In genomic region chr4:43666412-43666811, GRCm38 (mm10) we compare ENCODE assay signal across 12 mouse cellular contexts. TPM values are rescaled to one million over a fixed set of nuclear protein-coding genes. Genes with fewer than 3 reads are reported as not detected.
DNase-seq lines count a peak whose midpoint lies in the region; ATAC-seq and TF ChIP-seq lines count a peak whose summit lies in the region.
"Had no signal": no experiment of that assay in that cellular context is flagged by ENCODE, and none has a peak within 500 bp of the region (broad histone marks: within the 10 kb centered on the region; RNA-seq: fewer than 3 reads in every experiment).

No protein-coding gene starts in this region.

- ATAC-seq in heart, postnatal 0 days (ENCODE audit: insufficient read depth, low read depth): no peak
- ATAC-seq in midbrain, postnatal 0 days (ENCODE audit: low FRiP score): no peak
- ATAC-seq in midbrain, embryonic 16.5 days: no peak
- ATAC-seq: liver, embryonic 12.5 days had no signal

- H3K4me3 ChIP-seq in heart, postnatal 0 days (ENCODE audit: low read depth, low read length): no peak overlapping the region
- H3K4me3 ChIP-seq in midbrain, postnatal 0 days (ENCODE audit: low read depth, low read length): no peak overlapping the region
- no peak overlapping the region for H3K4me3 ChIP-seq in midbrain, embryonic 16.5 days (ENCODE audit: low read depth, low read length)
- H3K4me3 ChIP-seq in bone marrow, adult 2 months (replicated peaks; ENCODE audit: control insufficient read depth, low read depth, low read length): no peak overlapping the region
- H3K4me3 ChIP-seq in small intestine, adult 2 months (ENCODE audit: low read depth, low read length): no peak overlapping the region
- H3K4me3 ChIP-seq: liver, embryonic 12.5 days had no signal

- 12% methylated on average over 4 of the region's 4 CpGs for WGBS in heart, postnatal 0 days
- WGBS in midbrain, postnatal 0 days: 25% methylated on average over 4 of the region's 4 CpGs
- 24% methylated on average over 4 of the region's 4 CpGs for WGBS in midbrain, embryonic 16.5 days
- 24% methylated on average over 4 of the region's 4 CpGs for WGBS in bone marrow, adult 2 months
- WGBS in small intestine, adult 2 months: 21% methylated on average over 4 of the region's 4 CpGs

- H3K4me1 ChIP-seq in heart, postnatal 0 days (ENCODE audit: control insufficient read depth, insufficient read depth): 0 out of 2 replicates have a peak, but pooled peaks cover 8% of the 10 kb centered on the region
- peaks cover 11% of the 10 kb centered on the region; the same call in 1 of the 2 replicates for H3K4me1 ChIP-seq in midbrain, postnatal 0 days (ENCODE audit: insufficient read depth, low read length)
- peaks cover 23% of the 10 kb centered on the region for H3K4me1 ChIP-seq in midbrain, embryonic 16.5 days (ENCODE audit: control insufficient read depth, insufficient read depth, low read length)
- peaks cover 1% of the 10 kb centered on the region; the same call in 1 of the 2 replicates for H3K4me1 ChIP-seq in bone marrow, adult 2 months (ENCODE audit: control insufficient read depth, insufficient read depth, low read length)
- H3K4me1 ChIP-seq in small intestine, adult 2 months (ENCODE audit: control insufficient read depth, insufficient read depth, insufficient read length, low read length): peaks cover 6% of the 10 kb centered on the region

- peak; percentile 63 for TF ChIP-seq CTCF in heart, postnatal 0 days (IDR thresholded peaks at IDR 0.05; ENCODE audit: low read depth)
- TF ChIP-seq CTCF in midbrain, postnatal 0 days (IDR thresholded peaks at IDR 0.05): peak; percentile 60
- peak; percentile 25; the same call in 1 of the 2 replicates for TF ChIP-seq CTCF in bone marrow, adult 2 months (IDR thresholded peaks at IDR 0.05; ENCODE audit: control insufficient read depth, insufficient read depth, low read length)
- TF ChIP-seq CTCF in small intestine, adult 2 months (IDR thresholded peaks at IDR 0.05; ENCODE audit: extremely low read depth, insufficient read length, insufficient replicate concordance, low read depth, low read length): peak; percentile 37; the same call in 1 of the 2 replicates

- H3K36me3 ChIP-seq in heart, postnatal 0 days (replicated peaks; ENCODE audit: control insufficient read depth, insufficient read depth, low read length): no peaks in the 10 kb centered on the region
- no peaks in the 10 kb centered on the region for H3K36me3 ChIP-seq in midbrain, postnatal 0 days (ENCODE audit: insufficient read depth, low read length)
- no peaks in the 10 kb centered on the region for H3K36me3 ChIP-seq in midbrain, embryonic 16.5 days (ENCODE audit: control insufficient read depth, insufficient read depth, low read length)
- no peaks in the 10 kb centered on the region for H3K36me3 ChIP-seq in small intestine, adult 2 months (ENCODE audit: control insufficient read depth, insufficient read depth, low read length)
- H3K36me3 ChIP-seq: liver, embryonic 12.5 days had no signal

- TF ChIP-seq EP300 in heart, postnatal 0 days (IDR thresholded peaks at IDR 0.05; ENCODE audit: low read depth): no peak

- H3K9me3 ChIP-seq in heart, postnatal 0 days (replicated peaks; ENCODE audit: control insufficient read depth, low read length): no peaks in the 10 kb centered on the region
- H3K9me3 ChIP-seq in midbrain, postnatal 0 days (ENCODE audit: low read length): no peaks in the 10 kb centered on the region
- H3K9me3 ChIP-seq in midbrain, embryonic 16.5 days (replicated peaks; ENCODE audit: control insufficient read depth, low read length, poor library complexity, severe bottlenecking): no peaks in the 10 kb centered on the region
- H3K9me3 ChIP-seq: liver, embryonic 12.5 days had no signal

- no peak overlapping the region for H3K9ac ChIP-seq in heart, postnatal 0 days (replicated peaks; ENCODE audit: low read depth, low read length)
- H3K9ac ChIP-seq in midbrain, postnatal 0 days (replicated peaks; ENCODE audit: low read length, poor library complexity, severe bottlenecking): no peak overlapping the region
- no peak overlapping the region for H3K9ac ChIP-seq in midbrain, embryonic 16.5 days (ENCODE audit: low read depth, low read length)
- H3K9ac ChIP-seq: liver, embryonic 12.5 days had no signal

- H3K27me3 ChIP-seq in heart, postnatal 0 days (ENCODE audit: control insufficient read depth, insufficient read depth, low read length): peaks cover 23% of the 10 kb centered on the region
- H3K27me3 ChIP-seq in midbrain, postnatal 0 days (ENCODE audit: insufficient read depth, low read length): peaks cover 15% of the 10 kb centered on the region
- H3K27me3 ChIP-seq in midbrain, embryonic 16.5 days (ENCODE audit: control insufficient read depth, insufficient read depth, low read depth, low read length): peaks cover 21% of the 10 kb centered on the region
- H3K27me3 ChIP-seq in small intestine, adult 2 months (ENCODE audit: control insufficient read depth, insufficient read depth, low read length): peaks cover 3% of the 10 kb centered on the region; the same call in 1 of the 2 replicates

- H3K4me2 ChIP-seq in heart, postnatal 0 days (ENCODE audit: low read depth, low read length): no peak overlapping the region
- H3K4me2 ChIP-seq in midbrain, postnatal 0 days (ENCODE audit: low read depth, low read length, poor library complexity, severe bottlenecking): no peak overlapping the region
- no peak overlapping the region for H3K4me2 ChIP-seq in midbrain, embryonic 16.5 days (ENCODE audit: low read length)
- H3K4me2 ChIP-seq: liver, embryonic 12.5 days had no signal

- no peak overlapping the region for H3K27ac ChIP-seq in heart, postnatal 0 days (ENCODE audit: low read depth)
- H3K27ac ChIP-seq in midbrain, postnatal 0 days (ENCODE audit: low read depth, low read length): no peak overlapping the region
- no peak overlapping the region for H3K27ac ChIP-seq in midbrain, embryonic 16.5 days (ENCODE audit: low read length)
- no peak overlapping the region for H3K27ac ChIP-seq in bone marrow, adult 2 months (ENCODE audit: control insufficient read depth, insufficient read depth, low read depth, low read length, poor library complexity)
- no peak overlapping the region for H3K27ac ChIP-seq in small intestine, adult 2 months (ENCODE audit: insufficient read depth, low read depth, low read length)
- H3K27ac ChIP-seq: liver, embryonic 12.5 days had no signal

- no peak for DNase-seq in heart, postnatal 0 days (ENCODE audit: low spot score)
- DNase-seq in heart, adult 8-10 months (ENCODE audit: low spot score): no peak
- DNase-seq in midbrain, postnatal 0 days (ENCODE audit: low spot score): no peak
- no peak for DNase-seq in cerebellum, postnatal 4 days (ENCODE audit: low spot score in 2 of 2)
- DNase-seq in frontal cortex, postnatal 14 days (ENCODE audit: low spot score in 2 of 2): no peak
- DNase-seq: cerebellum, postnatal 36 days; spleen, adult 18-20 months had no signal

- no peak for TF ChIP-seq POLR2A in bone marrow, adult 2 months (IDR thresholded peaks at IDR 0.05; ENCODE audit: borderline replicate concordance, control insufficient read depth, low read depth, low read length)
- no peak for TF ChIP-seq POLR2A in small intestine, adult 2 months (IDR thresholded peaks at IDR 0.05; ENCODE audit: low read depth, low read length)

RNA-seq across cellular contexts. Expression of gene Tmem8b, which starts 2.4 kb away (rescaled TPM):
- 9.6 and 24.9 TPM in 2 replicates for total RNA-seq in heart, postnatal 0 days (2014; rRNA removed; ENCODE audit: low replicate concordance)
- polyA plus RNA-seq in heart, postnatal 0 days (2015; fragmentation: Nextera tagmentation; extraction: Ambion mirVana): 4.5 and 4.9 TPM in 2 replicates
- 10 to 100 TPM; 20.3 to 24.0 (median 21.7) TPM for total RNA-seq in heart, adult 8-10 months (2022)
- total RNA-seq in midbrain, postnatal 0 days (2014; rRNA removed): 28.7 and 30.0 TPM in 2 replicates
- 9.3 and 13.7 TPM in 2 replicates for polyA plus RNA-seq in midbrain, postnatal 0 days (2015; fragmentation: Nextera tagmentation; extraction: Ambion mirVana)
- 14.9 and 15.8 TPM in 2 replicates for polyA plus RNA-seq in midbrain, embryonic 16.5 days (2015; fragmentation: Nextera tagmentation; extraction: Ambion mirVana)
- polyA plus RNA-seq in bone marrow, adult 2 months (2011; ENCODE audit: insufficient read depth, insufficient read length, low replicate concordance, missing spikeins): 1.7 and 1.8 TPM in 2 replicates
- polyA plus RNA-seq in small intestine, adult 2 months (2012; rRNA removed): 3.0 and 4.3 TPM in 2 replicates

RNA-seq across cellular contexts. Expression of gene Fam221b, which starts 2.5 kb away (rescaled TPM):
- not detected in 2 replicates for total RNA-seq in heart, postnatal 0 days (2014; rRNA removed; ENCODE audit: low replicate concordance)
- polyA plus RNA-seq in heart, postnatal 0 days (2015; fragmentation: Nextera tagmentation; extraction: Ambion mirVana): 3.6 and 4.0 TPM in 2 replicates
- under 1 TPM; 0.14 to 0.38 (median 0.28) TPM for total RNA-seq in heart, adult 8-10 months (2022)
- 0.09 TPM in 1 of 2 replicates, not detected in the other for total RNA-seq in midbrain, postnatal 0 days (2014; rRNA removed)
- 1.4 and 1.5 TPM in 2 replicates for polyA plus RNA-seq in midbrain, postnatal 0 days (2015; fragmentation: Nextera tagmentation; extraction: Ambion mirVana)
- 0.97 and 1.1 TPM in 2 replicates for polyA plus RNA-seq in midbrain, embryonic 16.5 days (2015; fragmentation: Nextera tagmentation; extraction: Ambion mirVana)
- not detected in 2 replicates for polyA plus RNA-seq in bone marrow, adult 2 months (2011; ENCODE audit: insufficient read depth, insufficient read length, low replicate concordance, missing spikeins)
- polyA plus RNA-seq in small intestine, adult 2 months (2012; rRNA removed): not detected in 2 replicates

RNA-seq across cellular contexts. Expression of gene Hint2, which starts 10.1 kb away (rescaled TPM):
- 358 and 378 TPM in 2 replicates for total RNA-seq in heart, postnatal 0 days (2014; rRNA removed; ENCODE audit: low replicate concordance)
- 322 and 361 TPM in 2 replicates for polyA plus RNA-seq in heart, postnatal 0 days (2015; fragmentation: Nextera tagmentation; extraction: Ambion mirVana)
- total RNA-seq in heart, adult 8-10 months (2022): 100 to 1,000 TPM; 162 to 188 (median 167) TPM
- 51.6 and 60.7 TPM in 2 replicates for total RNA-seq in midbrain, postnatal 0 days (2014; rRNA removed)
- 80.1 and 83.1 TPM in 2 replicates for polyA plus RNA-seq in midbrain, postnatal 0 days (2015; fragmentation: Nextera tagmentation; extraction: Ambion mirVana)
- polyA plus RNA-seq in midbrain, embryonic 16.5 days (2015; fragmentation: Nextera tagmentation; extraction: Ambion mirVana): 57.9 and 61.0 TPM in 2 replicates
- polyA plus RNA-seq in bone marrow, adult 2 months (2011; ENCODE audit: insufficient read depth, insufficient read length, low replicate concordance, missing spikeins): 40.6 and 53.3 TPM in 2 replicates
- 59.9 and 73.8 TPM in 2 replicates for polyA plus RNA-seq in small intestine, adult 2 months (2012; rRNA removed)

RNA-seq across cellular contexts. Expression of gene Spag8, which starts 13.0 kb away (rescaled TPM):
- total RNA-seq in heart, postnatal 0 days (2014; rRNA removed; ENCODE audit: low replicate concordance): not detected in 2 replicates
- polyA plus RNA-seq in heart, postnatal 0 days (2015; fragmentation: Nextera tagmentation; extraction: Ambion mirVana): 0.44 and 0.62 TPM in 2 replicates
- under 1 TPM in 1 of 4 experiments, not detected in 3; 0.53 TPM for total RNA-seq in heart, adult 8-10 months (2022)
- 9.3 and 10.2 TPM in 2 replicates for total RNA-seq in midbrain, postnatal 0 days (2014; rRNA removed)
- polyA plus RNA-seq in midbrain, postnatal 0 days (2015; fragmentation: Nextera tagmentation; extraction: Ambion mirVana): 7.3 and 8.5 TPM in 2 replicates
- polyA plus RNA-seq in midbrain, embryonic 16.5 days (2015; fragmentation: Nextera tagmentation; extraction: Ambion mirVana): 8.3 and 11.8 TPM in 2 replicates
- 3.0 TPM in 1 of 2 replicates, not detected in the other for polyA plus RNA-seq in bone marrow, adult 2 months (2011; ENCODE audit: insufficient read depth, insufficient read length, low replicate concordance, missing spikeins)
- 0.39 and 0.63 TPM in 2 replicates for polyA plus RNA-seq in small intestine, adult 2 months (2012; rRNA removed)

RNA-seq across cellular contexts. Expression of gene Olfr70, which starts 34.2 kb away (rescaled TPM):
- total RNA-seq in heart, postnatal 0 days (2014; rRNA removed; ENCODE audit: low replicate concordance): 0.15 TPM in 1 of 2 replicates, not detected in the other
- not detected in 2 replicates for polyA plus RNA-seq in heart, postnatal 0 days (2015; fragmentation: Nextera tagmentation; extraction: Ambion mirVana)
- total RNA-seq in heart, adult 8-10 months (2022): not detected
- total RNA-seq in midbrain, postnatal 0 days (2014; rRNA removed): 0.09 TPM in 1 of 2 replicates, not detected in the other
- polyA plus RNA-seq in midbrain, postnatal 0 days (2015; fragmentation: Nextera tagmentation; extraction: Ambion mirVana): not detected in 2 replicates
- not detected in 2 replicates for polyA plus RNA-seq in midbrain, embryonic 16.5 days (2015; fragmentation: Nextera tagmentation; extraction: Ambion mirVana)
- polyA plus RNA-seq in bone marrow, adult 2 months (2011; ENCODE audit: insufficient read depth, insufficient read length, low replicate concordance, missing spikeins): not detected in 2 replicates
- not detected in 2 replicates for polyA plus RNA-seq in small intestine, adult 2 months (2012; rRNA removed)
- polyA plus RNA-seq: gonadal fat pad, adult 2 months; liver, embryonic 12.5 days had no signal
